Mouse (Mus musculus): Measurements from ENCODE around the gene Mxi1. TPM values are rescaled to one million over a fixed set of nuclear protein-coding genes. Genes with fewer than 3 reads are reported as not detected.

The Mxi1 gene
- total and polyA plus RNA-seq, 2 experiments from 2014 or later, result 48.4 to 48.9 TPM

- DNase-seq (peak; percentile 69), ATAC-seq (peak; percentile 34)
- no peaks in the 10 kb centered on the region for H3K9me3 ChIP-seq (ENCODE audit: low read length)
- H3K4me2 ChIP-seq (ENCODE audit: low read depth), result peak overlapping the region; percentile 74
- H3K9ac ChIP-seq, result peak overlapping the region; percentile 61
- H3K4me3 ChIP-seq (ENCODE audit: low read depth, low read length), result peak overlapping the region; percentile 40
- no peaks in the 10 kb centered on the region for H3K27me3 ChIP-seq (ENCODE audit: insufficient read depth, low read length)
- no peaks in the 10 kb centered on the region for H3K36me3 ChIP-seq (ENCODE audit: insufficient read depth)
- peaks cover 10% of the 10 kb centered on the region for H3K4me1 ChIP-seq (ENCODE audit: insufficient read depth)
- WGBS, result 9% methylated on average over 27 of the region's 27 CpGs
- H3K27ac ChIP-seq (ENCODE audit: low read depth, low read length), result peak overlapping the region; percentile 54
- no peak for TF ChIP-seq CTCF (IDR thresholded peaks at IDR 0.05; ENCODE audit: low read depth)
These were observed 15.4 kb downstream of the Mxi1 start for GRCm38 (mm10) chr19:53325578-53326295.

DNA sequence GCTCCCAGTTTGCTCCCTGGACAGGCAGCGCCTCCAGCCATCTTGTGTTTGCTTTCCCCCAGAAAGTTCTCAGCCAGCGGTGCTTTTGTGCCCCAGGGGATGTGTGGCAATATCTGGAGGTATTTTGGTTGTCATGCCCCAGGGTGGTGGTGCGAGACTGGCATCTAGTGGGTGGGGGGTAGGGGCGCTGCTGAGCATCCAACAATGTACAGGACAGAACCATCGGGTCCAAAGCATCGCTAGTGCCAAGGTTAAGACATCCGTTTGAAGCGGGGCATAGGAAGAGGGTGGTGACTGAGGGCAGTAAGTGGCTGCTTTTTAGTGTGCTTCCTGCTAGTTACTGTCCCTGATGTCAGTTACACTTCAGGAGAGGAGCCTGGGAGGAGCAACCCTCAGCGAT is 17.8 kb downstream of the Mxi1 start:
- peaks cover 5% of the 10 kb centered on the region; the same call in 1 of the 2 replicates for H3K36me3 ChIP-seq (ENCODE audit: insufficient read depth)
- no peaks in the 10 kb centered on the region for H3K27me3 ChIP-seq (ENCODE audit: insufficient read depth, low read length)
- WGBS, result 69% methylated on average over 9 of the region's 9 CpGs
- no peaks in the 10 kb centered on the region for H3K9me3 ChIP-seq (ENCODE audit: low read length)
- ATAC-seq (no peak), DNase-seq (no peak)
- peak; percentile 34 for TF ChIP-seq CTCF (IDR thresholded peaks at IDR 0.05; ENCODE audit: low read depth)
- H3K27ac ChIP-seq (ENCODE audit: low read depth, low read length), result no peak overlapping the region
- H3K9ac ChIP-seq, result no peak overlapping the region
- H3K4me3 ChIP-seq (ENCODE audit: low read depth, low read length), result no peak overlapping the region
- no peak overlapping the region for H3K4me2 ChIP-seq (ENCODE audit: low read depth)
- H3K4me1 ChIP-seq (ENCODE audit: insufficient read depth), result peaks cover 10% of the 10 kb centered on the region

GRCm38 (mm10) chr19:53329221-53329991 is 19.1 kb downstream of the Mxi1 start:
- H3K4me1 ChIP-seq (ENCODE audit: insufficient read depth), result peaks cover 10% of the 10 kb centered on the region
- no peaks in the 10 kb centered on the region for H3K9me3 ChIP-seq (ENCODE audit: low read length)
- peak; percentile 89 for ATAC-seq
- peak overlapping the region; percentile 80 for H3K4me3 ChIP-seq (ENCODE audit: low read depth, low read length)
- peak overlapping the region; percentile 91 for H3K4me2 ChIP-seq (ENCODE audit: low read depth)
- peaks cover 7% of the 10 kb centered on the region; the same call in 1 of the 2 replicates for H3K36me3 ChIP-seq (ENCODE audit: insufficient read depth)
- no peaks in the 10 kb centered on the region for H3K27me3 ChIP-seq (ENCODE audit: insufficient read depth, low read length)
- DNase-seq, result peak; percentile 94
- H3K27ac ChIP-seq (ENCODE audit: low read depth, low read length), result peak overlapping the region; percentile 72
- H3K9ac ChIP-seq, result peak overlapping the region; percentile 69
- 1% methylated on average over 88 of the region's 106 CpGs for WGBS
- peak; percentile 85 for TF ChIP-seq CTCF (IDR thresholded peaks at IDR 0.05; ENCODE audit: low read depth)

DNA sequence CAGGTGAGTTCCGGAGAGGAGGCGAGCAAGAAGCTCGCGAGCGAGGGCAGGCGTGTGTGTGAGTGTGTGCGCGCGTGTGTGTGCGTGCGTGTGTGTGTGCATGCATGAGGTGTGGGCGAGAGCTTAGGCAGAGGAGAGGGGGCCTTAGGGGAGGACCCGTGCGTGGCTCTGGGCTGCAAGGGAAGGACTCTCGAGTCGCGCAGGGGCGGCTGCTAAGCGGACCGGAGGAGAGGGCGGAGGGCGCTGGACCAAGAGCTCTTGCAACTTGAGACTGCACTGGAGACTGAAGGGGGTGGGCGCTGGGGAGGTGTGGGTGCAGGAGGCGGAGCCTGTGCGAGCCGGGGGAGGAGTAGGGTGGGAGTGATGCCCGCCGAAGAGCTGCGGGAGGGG is 19.7 kb downstream of the Mxi1 start:
- Histone ChIP-seq H3K9me3 (ENCODE audit: low read length) (no peaks in the 10 kb centered on the region), H3K4me2 (ENCODE audit: low read depth) (peak overlapping the region; percentile 91), H3K9ac (peak overlapping the region; percentile 69), H3K4me1 (ENCODE audit: insufficient read depth) (peaks cover 10% of the 10 kb centered on the region), H3K27me3 (ENCODE audit: insufficient read depth, low read length) (no peaks in the 10 kb centered on the region), H3K4me3 (ENCODE audit: low read depth, low read length) (peak overlapping the region; percentile 80), H3K27ac (ENCODE audit: low read depth, low read length) (peak overlapping the region; percentile 72), H3K36me3 (ENCODE audit: insufficient read depth) (peaks cover 7% of the 10 kb centered on the region; the same call in 1 of the 2 replicates)
- ATAC-seq (peak; percentile 53), DNase-seq (peak; percentile 58)
- under 1% methylated on average over 28 of the region's 29 CpGs for WGBS
- TF ChIP-seq CTCF (IDR thresholded peaks at IDR 0.05; ENCODE audit: low read depth), result no peak

DNA sequence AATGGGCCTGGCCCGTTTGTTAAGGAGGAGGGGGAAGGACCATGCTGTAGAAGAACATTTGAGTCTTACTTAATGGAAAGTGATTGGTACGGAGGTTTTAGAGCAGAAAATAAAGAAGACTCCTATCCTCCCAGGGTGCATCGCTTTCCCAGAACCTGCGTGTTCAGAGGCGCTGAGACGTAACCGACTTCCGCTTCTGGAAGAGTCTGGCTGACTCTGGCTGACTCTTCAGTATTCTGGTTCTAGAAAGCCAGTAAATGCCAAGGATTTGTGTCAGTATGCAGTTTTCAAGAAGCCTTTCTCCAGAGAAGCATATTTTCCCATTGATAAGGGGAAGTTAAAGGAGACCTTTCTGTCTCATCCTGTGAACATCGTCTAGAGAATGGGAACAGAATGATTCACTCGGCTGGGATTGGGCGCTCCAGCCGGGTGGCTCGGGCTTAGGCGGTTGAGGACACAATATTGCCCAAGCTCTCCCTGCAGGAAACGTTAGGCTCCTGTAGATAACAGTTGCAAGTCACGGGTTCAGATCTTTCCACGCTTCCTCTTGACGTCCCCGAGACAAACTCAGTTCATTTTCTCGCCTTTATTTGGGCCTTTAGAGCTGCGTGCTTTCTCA is 21.7 kb downstream of the Mxi1 start:
- no peak for ATAC-seq
- Histone ChIP-seq H3K27ac (ENCODE audit: low read depth, low read length) (no peak overlapping the region), H3K9me3 (ENCODE audit: low read length) (no peaks in the 10 kb centered on the region), H3K9ac (no peak overlapping the region), H3K4me2 (ENCODE audit: low read depth) (no peak overlapping the region), H3K36me3 (ENCODE audit: insufficient read depth) (peaks cover 7% of the 10 kb centered on the region; the same call in 1 of the 2 replicates), H3K27me3 (ENCODE audit: insufficient read depth, low read length) (no peaks in the 10 kb centered on the region), H3K4me3 (ENCODE audit: low read depth, low read length) (no peak overlapping the region), H3K4me1 (ENCODE audit: insufficient read depth) (no peaks in the 10 kb centered on the region)
- TF ChIP-seq CTCF (IDR thresholded peaks at IDR 0.05; ENCODE audit: low read depth), result no peak
- DNase-seq, result no peak
- 93% methylated on average over 21 of the region's 21 CpGs for WGBS

GRCm38 (mm10) chr19:53333730-53334129 is 23.4 kb downstream of the Mxi1 start:
- Histone ChIP-seq H3K9ac (no peak overlapping the region), H3K4me3 (ENCODE audit: low read depth, low read length) (no peak overlapping the region), H3K27me3 (ENCODE audit: insufficient read depth, low read length) (no peaks in the 10 kb centered on the region), H3K36me3 (ENCODE audit: insufficient read depth) (peaks cover 7% of the 10 kb centered on the region; the same call in 1 of the 2 replicates), H3K9me3 (ENCODE audit: low read length) (no peaks in the 10 kb centered on the region), H3K4me1 (ENCODE audit: insufficient read depth) (no peaks in the 10 kb centered on the region), H3K27ac (ENCODE audit: low read depth, low read length) (no peak overlapping the region), H3K4me2 (ENCODE audit: low read depth) (no peak overlapping the region)
- no peak for ATAC-seq
- no peak for DNase-seq
- 90% methylated on average over 6 of the region's 6 CpGs for WGBS
- TF ChIP-seq CTCF (IDR thresholded peaks at IDR 0.05; ENCODE audit: low read depth), result no peak

Data from forebrain, postnatal 0 days (tissue).